Mouse (Mus musculus): ENCODE results near the gene Olfr498. TPM values are rescaled to one million over a fixed set of nuclear protein-coding genes. Genes with fewer than 3 reads are reported as not detected.

Olfr498 gene
- total RNA-seq (2012; rRNA removed) (not detected in 2 replicates), polyA plus RNA-seq (2012; ENCODE audit: insufficient read depth in 1 of 2, insufficient read length in 2 of 2, low read depth in 1 of 2, low replicate concordance in 2 of 2, missing spikeins in 1 of 2) (not detected)

DNA sequence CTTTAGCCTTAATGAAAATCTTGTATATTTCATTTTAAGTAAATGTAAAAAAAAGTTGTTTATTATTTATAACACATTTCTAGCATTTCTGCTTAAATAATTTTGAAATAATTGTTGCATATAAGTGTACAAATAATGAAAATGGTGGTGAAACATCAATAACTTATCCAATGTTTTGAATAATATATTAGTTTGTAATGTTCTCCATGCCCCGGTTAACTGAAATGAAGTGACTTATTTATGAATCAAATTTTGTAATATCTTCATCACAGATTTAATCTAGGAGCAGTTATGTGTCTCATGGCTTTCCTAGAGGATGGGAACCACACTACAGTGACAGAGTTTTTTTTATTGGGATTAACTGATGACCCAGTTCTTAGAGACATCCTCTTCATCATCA lies at the start of gene Olfr498:
Olfr498 (plus strand) TSS at position 301 of the 400 bp plus-strand sequence.
- H3K4me1 ChIP-seq (ENCODE audit: control insufficient read depth in 1 of 2, insufficient read depth in 2 of 2, low read length in 2 of 2) = no peaks in the 10 kb centered on the region
- no peaks in the 10 kb centered on the region for H3K9me3 ChIP-seq (replicated peaks; ENCODE audit: insufficient read depth, low read length)
- TF ChIP-seq BHLHE40 (IDR thresholded peaks at IDR 0.05; ENCODE audit: borderline replicate concordance, low read depth, low read length) = no peak
- no peak for TF ChIP-seq USF2 (IDR thresholded peaks at IDR 0.05; ENCODE audit: borderline replicate concordance in 1 of 2, insufficient read depth in 1 of 2, low read depth in 1 of 2, low read length in 2 of 2)
- no peak for TF ChIP-seq ZMIZ1 (IDR thresholded peaks at IDR 0.05; ENCODE audit: low read depth, low read length)
- TF ChIP-seq GATA1 (IDR thresholded peaks at IDR 0.05; ENCODE audit: low read depth, low read length) = no peak
- TF ChIP-seq HCFC1 (IDR thresholded peaks at IDR 0.05; ENCODE audit: low read depth, low read length) = no peak
- no peak for TF ChIP-seq MXI1 (IDR thresholded peaks at IDR 0.05; ENCODE audit: low read depth, low read length)
- TF ChIP-seq GABPA (IDR thresholded peaks at IDR 0.05; ENCODE audit: low read depth, low read length) = no peak
- no peak for TF ChIP-seq RAD21 (IDR thresholded peaks at IDR 0.05; ENCODE audit: low read depth, low read length)
- no peak for TF ChIP-seq MYC (IDR thresholded peaks at IDR 0.05; ENCODE audit: low read depth, low read length)
- no peak for TF ChIP-seq SIN3A (IDR thresholded peaks at IDR 0.05; ENCODE audit: low read length)
- no peak for TF ChIP-seq MEF2A (IDR thresholded peaks at IDR 0.05; ENCODE audit: extremely low read depth, insufficient replicate concordance, low read depth, low read length, poor library complexity, severe bottlenecking)
- no peak for TF ChIP-seq USF1 (IDR thresholded peaks at IDR 0.05; ENCODE audit: low read depth, low read length)
- TF ChIP-seq ZC3H11A (IDR thresholded peaks at IDR 0.05; ENCODE audit: low read depth, low read length) = no peak
- no peak for TF ChIP-seq RCOR1 (IDR thresholded peaks at IDR 0.05; ENCODE audit: low read depth, low read length)
- TF ChIP-seq POLR2A (IDR thresholded peaks at IDR 0.05; ENCODE audit: control insufficient read depth in 1 of 2, insufficient read depth in 1 of 2, low read depth in 1 of 2, low read length in 2 of 2, poor library complexity in 1 of 2) = no peak
- no peak for TF ChIP-seq ZKSCAN1 (IDR thresholded peaks at IDR 0.05; ENCODE audit: low read depth, low read length)
- no peak for TF ChIP-seq NELFE (IDR thresholded peaks at IDR 0.05; ENCODE audit: low read depth, low read length)
- TF ChIP-seq MAX (IDR thresholded peaks at IDR 0.05; ENCODE audit: low read length) = no peak
- no peaks in the 10 kb centered on the region for H3K79me2 ChIP-seq (ENCODE audit: control insufficient read depth, insufficient read depth, low read length, poor library complexity)
- H3K36me3 ChIP-seq (ENCODE audit: control insufficient read depth in 1 of 2, insufficient read depth in 2 of 2, low read length in 2 of 2) = no peaks in the 10 kb centered on the region
- H3K27me3 ChIP-seq (ENCODE audit: control insufficient read depth in 1 of 2, insufficient read depth in 2 of 2, low read length in 2 of 2) = no peaks in the 10 kb centered on the region
- DNase-seq (ENCODE audit: low read depth, low spot score) = no peak
- no peak within 1 kb of the TSS for H3K4me3 ChIP-seq (ENCODE audit: control insufficient read depth in 1 of 2, insufficient read depth in 1 of 2, low read depth in 2 of 2, low read length in 2 of 2)
- H3K27ac ChIP-seq (ENCODE audit: control insufficient read depth, low read depth, low read length) = no peak within 1 kb of the TSS
- H3K9ac ChIP-seq (ENCODE audit: control insufficient read depth, low read depth, low read length, poor library complexity, severe bottlenecking) = no peak within 1 kb of the TSS

DNA sequence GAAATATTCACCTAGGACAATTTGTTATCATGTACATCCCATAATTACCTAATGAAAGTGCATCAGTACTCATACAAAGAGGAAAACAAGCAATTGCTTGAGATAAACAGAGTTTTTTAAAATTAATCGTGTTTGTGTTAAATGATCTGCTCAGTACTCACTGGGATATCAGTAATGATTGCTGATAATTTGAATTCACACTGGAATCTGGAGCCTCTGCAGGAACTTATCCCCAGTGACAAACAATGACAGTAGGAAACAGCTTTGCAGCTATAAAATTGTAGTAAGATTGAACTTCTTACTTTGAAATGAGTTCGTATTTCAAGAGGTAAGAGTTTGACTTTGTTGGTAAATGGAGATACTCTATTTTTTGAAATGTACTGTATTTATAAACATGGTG lies 45.0 kb upstream of the Olfr498 start, which contains the start of gene Olfr497:
Olfr497 (plus strand) TSS at position 301 of the 400 bp plus-strand sequence.
- no peaks in the 10 kb centered on the region for H3K79me2 ChIP-seq (ENCODE audit: control insufficient read depth, insufficient read depth, low read length, poor library complexity)
- no peak for TF ChIP-seq GATA1 (IDR thresholded peaks at IDR 0.05; ENCODE audit: low read depth, low read length)
- no peak for TF ChIP-seq ZC3H11A (IDR thresholded peaks at IDR 0.05; ENCODE audit: low read depth, low read length)

More for the DNA sequence above, 45.0 kb upstream of the Olfr498 start, which contains the start of gene Olfr497:
- Histone ChIP-seq H3K4me1 (ENCODE audit: control insufficient read depth in 1 of 2, insufficient read depth in 2 of 2, low read length in 2 of 2) (no peaks in the 10 kb centered on the region), H3K27ac (ENCODE audit: control insufficient read depth, low read depth, low read length) (no peak within 1 kb of the TSS), H3K9me3 (replicated peaks; ENCODE audit: insufficient read depth, low read length) (no peaks in the 10 kb centered on the region), H3K9ac (ENCODE audit: control insufficient read depth, low read depth, low read length, poor library complexity, severe bottlenecking) (no peak within 1 kb of the TSS), H3K4me3 (ENCODE audit: control insufficient read depth in 1 of 2, insufficient read depth in 1 of 2, low read depth in 2 of 2, low read length in 2 of 2) (no peak within 1 kb of the TSS), H3K36me3 (ENCODE audit: control insufficient read depth in 1 of 2, insufficient read depth in 2 of 2, low read length in 2 of 2) (no peaks in the 10 kb centered on the region), H3K27me3 (ENCODE audit: control insufficient read depth in 1 of 2, insufficient read depth in 2 of 2, low read length in 2 of 2) (no peaks in the 10 kb centered on the region)
- no peak for DNase-seq (ENCODE audit: low read depth, low spot score)

Other genes starting within 250 kb of the Olfr498 start
- gene Olfr488, start 207.0 kb upstream of the Olfr498 start, total RNA-seq (2012; rRNA removed) = not detected in 2 replicates
- not detected for gene Olfr488, start 207.0 kb upstream of the Olfr498 start, polyA plus RNA-seq (2012; ENCODE audit: insufficient read depth in 1 of 2, insufficient read length in 2 of 2, low read depth in 1 of 2, low replicate concordance in 2 of 2, missing spikeins in 1 of 2)
- not detected in 2 replicates for gene Olfr490, start 176.4 kb upstream of the Olfr498 start, total RNA-seq (2012; rRNA removed)
- gene Olfr490, start 176.4 kb upstream of the Olfr498 start, polyA plus RNA-seq (2012; ENCODE audit: insufficient read depth in 1 of 2, insufficient read length in 2 of 2, low read depth in 1 of 2, low replicate concordance in 2 of 2, missing spikeins in 1 of 2) = not detected
- gene Olfr491, start 151.9 kb upstream of the Olfr498 start, total RNA-seq (2012; rRNA removed) = not detected in 2 replicates
- not detected for gene Olfr491, start 151.9 kb upstream of the Olfr498 start, polyA plus RNA-seq (2012; ENCODE audit: insufficient read depth in 1 of 2, insufficient read length in 2 of 2, low read depth in 1 of 2, low replicate concordance in 2 of 2, missing spikeins in 1 of 2)
- gene Olfr492, start 141.7 kb upstream of the Olfr498 start, total RNA-seq (2012; rRNA removed) = not detected in 2 replicates
- gene Olfr492, start 141.7 kb upstream of the Olfr498 start, polyA plus RNA-seq (2012; ENCODE audit: insufficient read depth in 1 of 2, insufficient read length in 2 of 2, low read depth in 1 of 2, low replicate concordance in 2 of 2, missing spikeins in 1 of 2) = not detected
- not detected in 2 replicates for gene Olfr493, start 118.3 kb upstream of the Olfr498 start, total RNA-seq (2012; rRNA removed)
- gene Olfr493, start 118.3 kb upstream of the Olfr498 start, polyA plus RNA-seq (2012; ENCODE audit: insufficient read depth in 1 of 2, insufficient read length in 2 of 2, low read depth in 1 of 2, low replicate concordance in 2 of 2, missing spikeins in 1 of 2) = not detected
- not detected in 2 replicates for gene Olfr494, start 100.0 kb upstream of the Olfr498 start, total RNA-seq (2012; rRNA removed)
- gene Olfr494, start 100.0 kb upstream of the Olfr498 start, polyA plus RNA-seq (2012; ENCODE audit: insufficient read depth in 1 of 2, insufficient read length in 2 of 2, low read depth in 1 of 2, low replicate concordance in 2 of 2, missing spikeins in 1 of 2) = not detected
- not detected in 2 replicates for gene Olfr495, start 72.2 kb upstream of the Olfr498 start, total RNA-seq (2012; rRNA removed)
- gene Olfr495, start 72.2 kb upstream of the Olfr498 start, polyA plus RNA-seq (2012; ENCODE audit: insufficient read depth in 1 of 2, insufficient read length in 2 of 2, low read depth in 1 of 2, low replicate concordance in 2 of 2, missing spikeins in 1 of 2) = not detected
- gene Olfr497, start 44.9 kb upstream of the Olfr498 start, total RNA-seq (2012; rRNA removed) = not detected in 2 replicates
- gene Olfr497, start 44.9 kb upstream of the Olfr498 start, polyA plus RNA-seq (2012; ENCODE audit: insufficient read depth in 1 of 2, insufficient read length in 2 of 2, low read depth in 1 of 2, low replicate concordance in 2 of 2, missing spikeins in 1 of 2) = not detected
- gene Olfr502, start 59.7 kb downstream of the Olfr498 start, total RNA-seq (2012; rRNA removed) = not detected in 2 replicates
- gene Olfr502, start 59.7 kb downstream of the Olfr498 start, polyA plus RNA-seq (2012; ENCODE audit: insufficient read depth in 1 of 2, insufficient read length in 2 of 2, low read depth in 1 of 2, low replicate concordance in 2 of 2, missing spikeins in 1 of 2) = not detected
- gene Olfr503, start 79.2 kb downstream of the Olfr498 start, total RNA-seq (2012; rRNA removed) = not detected in 2 replicates
- gene Olfr503, start 79.2 kb downstream of the Olfr498 start, polyA plus RNA-seq (2012; ENCODE audit: insufficient read depth in 1 of 2, insufficient read length in 2 of 2, low read depth in 1 of 2, low replicate concordance in 2 of 2, missing spikeins in 1 of 2) = not detected
- gene Olfr504, start 100.5 kb downstream of the Olfr498 start, total RNA-seq (2012; rRNA removed) = not detected in 2 replicates
- not detected for gene Olfr504, start 100.5 kb downstream of the Olfr498 start, polyA plus RNA-seq (2012; ENCODE audit: insufficient read depth in 1 of 2, insufficient read length in 2 of 2, low read depth in 1 of 2, low replicate concordance in 2 of 2, missing spikeins in 1 of 2)
- gene Olfr506, start 145.5 kb downstream of the Olfr498 start, total RNA-seq (2012; rRNA removed) = not detected in 2 replicates
- under 1 TPM in 1 of 2 experiments, not detected in 1; 0.04 TPM for gene Olfr506, start 145.5 kb downstream of the Olfr498 start, polyA plus RNA-seq (2012; ENCODE audit: insufficient read depth in 1 of 2, insufficient read length in 2 of 2, low read depth in 1 of 2, low replicate concordance in 2 of 2, missing spikeins in 1 of 2)
- gene Olfr507, start 156.5 kb downstream of the Olfr498 start, total RNA-seq (2012; rRNA removed) = not detected in 2 replicates
- not detected for gene Olfr507, start 156.5 kb downstream of the Olfr498 start, polyA plus RNA-seq (2012; ENCODE audit: insufficient read depth in 1 of 2, insufficient read length in 2 of 2, low read depth in 1 of 2, low replicate concordance in 2 of 2, missing spikeins in 1 of 2)
- gene Olfr508, start 164.7 kb downstream of the Olfr498 start, total RNA-seq (2012; rRNA removed) = not detected in 2 replicates
- gene Olfr508, start 164.7 kb downstream of the Olfr498 start, polyA plus RNA-seq (2012; ENCODE audit: insufficient read depth in 1 of 2, insufficient read length in 2 of 2, low read depth in 1 of 2, low replicate concordance in 2 of 2, missing spikeins in 1 of 2) = not detected
- gene Olfr509, start 186.6 kb downstream of the Olfr498 start, total RNA-seq (2012; rRNA removed) = not detected in 2 replicates
- not detected for gene Olfr509, start 186.6 kb downstream of the Olfr498 start, polyA plus RNA-seq (2012; ENCODE audit: insufficient read depth in 1 of 2, insufficient read length in 2 of 2, low read depth in 1 of 2, low replicate concordance in 2 of 2, missing spikeins in 1 of 2)
- not detected in 2 replicates for gene Olfr510, start 201.1 kb downstream of the Olfr498 start, total RNA-seq (2012; rRNA removed)
- not detected for gene Olfr510, start 201.1 kb downstream of the Olfr498 start, polyA plus RNA-seq (2012; ENCODE audit: insufficient read depth in 1 of 2, insufficient read length in 2 of 2, low read depth in 1 of 2, low replicate concordance in 2 of 2, missing spikeins in 1 of 2)
- gene Olfr512, start 248.0 kb downstream of the Olfr498 start, total RNA-seq (2012; rRNA removed) = not detected in 2 replicates
- not detected for gene Olfr512, start 248.0 kb downstream of the Olfr498 start, polyA plus RNA-seq (2012; ENCODE audit: insufficient read depth in 1 of 2, insufficient read length in 2 of 2, low read depth in 1 of 2, low replicate concordance in 2 of 2, missing spikeins in 1 of 2)

Data from MEL (cell line).